Mouse (Mus musculus) adrenal gland, postnatal 14 days (tissue): ENCODE data around the gene Gm20852. TPM values are rescaled to one million over a fixed set of nuclear protein-coding genes. Genes with fewer than 3 reads are reported as not detected.
"Not testable (repeated sequence)": the region's sequence is repeated elsewhere in the genome, so short reads cannot be mapped to it uniquely, and the experiment has no call there.

ENCODE experiments used
- DNase-seq: peaks from one replicate; pipeline ENCODE4 v3.0.0; 2021; ENCODE audit warnings: mixed read lengths
- long read RNA-seq, 2 experiments: library from polyadenylated mRNA; stranded (forward); transcript quantifications; one replicate each; pipeline ENCODE4 v2.0.0; 2021
- total RNA-seq: library from RNA; stranded (reverse); gene quantifications from 2 replicates; pipeline ENCODE4 v1.2.3, GENCODE M21; 2021

Gene Gm20852
- not detected in 2 replicates for total RNA-seq
- long read RNA-seq, experiment 1: 0 reads
- long read RNA-seq, experiment 2: 0 reads

DNA sequence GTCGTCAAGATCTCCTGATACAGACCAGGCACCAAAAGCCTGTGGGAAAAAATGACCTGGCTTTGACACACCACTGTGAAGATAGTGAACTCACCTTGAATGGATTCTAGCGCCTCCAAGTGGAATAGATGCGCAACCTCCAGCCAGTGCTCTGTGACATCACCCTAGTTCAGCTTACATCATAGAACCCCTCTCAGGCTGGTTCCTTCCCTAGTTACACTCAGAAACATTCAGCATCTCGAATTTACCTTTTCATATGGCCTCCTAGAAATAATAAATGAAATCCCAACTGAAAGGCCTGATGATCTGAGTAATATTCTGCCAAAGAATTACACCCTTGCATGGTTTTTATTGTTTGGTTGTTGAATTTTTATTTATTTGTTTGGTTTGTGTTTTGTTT is at the start of gene Gm20852:
Gene Gm20852, minus strand, starts transcription at position 101 of the 400 bp plus-strand sequence.
- not testable (repeated sequence) for DNase-seq
